Mouse (Mus musculus): ENCODE results near the gene Hrk.

- no peak for TF ChIP-seq CTCF (IDR thresholded peaks at IDR 0.05; ENCODE audit: borderline replicate concordance, insufficient read depth, low read depth, low read length)
- TF ChIP-seq POLR2A (IDR thresholded peaks at IDR 0.05; ENCODE audit: borderline replicate concordance, insufficient read depth, low read length), result no peak
Measured at GRCm38 (mm10) chr5:118139630-118140029, 24.8 kb upstream of the Hrk start.
